Mouse (Mus musculus) c-Kit-positive CD71-positive TER-119-positive erythroid progenitor cells, embryonic 14.5 days (primary cell): ENCODE data around the gene Cdkal1.
A peak's percentile ranks its signal among the peaks of the same experiment; 100 is the strongest.

Source experiments
- DNase-seq: peaks from one replicate; pipeline ENCODE4 v3.0.0-alpha.2; 2013; ENCODE audit warnings: low spot score

Cdkal1 gene

DNA sequence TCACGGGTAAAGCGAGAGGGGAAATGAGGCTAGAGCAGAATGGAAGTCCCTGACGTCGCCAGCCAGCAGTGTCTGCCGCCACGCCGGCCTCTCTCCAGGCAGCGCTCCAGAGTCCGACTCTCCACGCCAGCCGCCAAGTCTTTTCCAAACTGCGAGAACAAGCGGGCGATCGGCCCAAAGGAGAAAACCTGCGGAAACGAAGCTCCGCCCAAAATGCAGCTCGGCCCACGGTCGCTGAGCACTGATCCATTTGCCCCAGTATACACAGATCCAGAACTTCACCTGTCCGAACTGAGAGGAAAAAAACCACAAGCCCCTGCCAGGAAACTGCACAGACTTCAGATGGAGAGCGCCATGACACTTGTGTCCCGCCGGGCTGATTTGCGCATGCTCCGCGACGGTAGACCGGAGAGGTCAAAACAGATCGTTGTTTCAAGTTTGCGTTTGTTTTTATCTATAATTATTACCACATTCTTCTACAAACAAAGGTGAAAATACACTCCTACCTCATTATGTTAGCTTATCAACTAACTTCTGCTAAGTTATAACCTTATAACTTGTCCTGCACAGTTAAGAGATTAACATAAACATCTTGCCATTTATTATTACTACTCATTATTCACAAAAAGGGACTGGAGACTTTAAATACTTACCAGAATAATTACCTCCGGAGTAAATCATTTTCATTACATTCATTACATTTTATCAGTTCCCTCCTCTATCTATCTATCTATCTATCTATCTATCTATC is at the start of gene Cdkal1:
Gene Cdkal1, minus strand, starts transcription at position 394 of the 751 bp plus-strand sequence.
- peak; percentile 82 for DNase-seq

DNA sequence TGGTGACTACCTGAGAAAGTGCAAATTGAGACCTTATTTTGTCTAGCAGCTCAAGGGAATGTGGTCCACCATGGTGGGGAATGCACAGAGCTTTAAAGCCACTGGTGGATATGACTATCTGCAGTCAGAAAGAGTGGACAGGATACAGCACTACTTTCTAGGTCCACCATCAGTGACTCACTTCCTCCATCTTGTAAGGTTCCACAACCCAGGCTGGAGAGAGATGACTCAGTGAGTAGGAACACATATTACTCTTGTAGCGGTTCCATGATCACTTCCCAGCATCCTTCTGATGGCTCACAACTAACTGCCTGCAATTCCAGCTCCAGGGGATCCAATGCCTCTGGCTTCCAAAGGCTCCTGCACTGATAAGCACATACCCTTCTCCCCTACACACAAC is 47.9 kb upstream of the Cdkal1 start:
- DNase-seq: no peak

DNA sequence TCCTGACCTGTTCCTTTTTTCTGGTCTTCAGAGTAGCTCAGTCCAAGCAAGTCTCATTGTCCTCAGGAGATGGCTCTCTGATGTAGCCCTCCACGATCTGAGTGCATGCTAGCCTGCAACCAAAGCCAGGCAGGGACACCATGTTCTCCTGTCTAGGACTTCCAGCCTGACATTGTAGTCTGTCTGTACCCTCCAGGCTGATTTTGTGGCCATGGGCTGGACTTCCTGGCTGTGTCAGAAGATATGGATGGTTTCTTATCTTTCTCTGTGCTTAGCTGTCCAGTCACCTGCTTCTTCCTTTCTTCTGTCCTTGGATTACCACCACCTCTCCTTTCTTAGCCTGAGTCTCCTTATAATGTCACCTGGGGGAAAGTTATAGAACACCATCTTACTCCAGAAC is 47.2 kb upstream of the Cdkal1 start:
- no peak for DNase-seq

DNA sequence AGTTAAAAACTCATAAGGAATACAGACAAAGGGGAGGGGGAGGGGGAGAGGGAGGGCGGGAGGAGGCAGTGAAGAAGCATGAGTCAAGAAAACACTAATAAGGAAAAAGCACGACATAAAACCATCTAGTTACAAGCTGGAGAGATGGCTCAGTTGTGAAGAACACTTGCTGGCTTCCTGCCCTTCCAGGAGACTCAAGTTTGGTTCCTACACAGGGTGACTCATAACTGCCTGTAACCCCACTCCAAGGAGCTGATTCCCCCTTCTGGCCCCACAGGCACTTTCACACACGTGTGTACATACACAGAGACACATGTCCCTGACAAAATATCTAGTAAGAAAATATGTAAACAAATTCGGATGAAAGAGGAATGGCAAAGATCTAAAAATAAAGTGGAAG is 46.2 kb upstream of the Cdkal1 start:
- no peak for DNase-seq

DNA sequence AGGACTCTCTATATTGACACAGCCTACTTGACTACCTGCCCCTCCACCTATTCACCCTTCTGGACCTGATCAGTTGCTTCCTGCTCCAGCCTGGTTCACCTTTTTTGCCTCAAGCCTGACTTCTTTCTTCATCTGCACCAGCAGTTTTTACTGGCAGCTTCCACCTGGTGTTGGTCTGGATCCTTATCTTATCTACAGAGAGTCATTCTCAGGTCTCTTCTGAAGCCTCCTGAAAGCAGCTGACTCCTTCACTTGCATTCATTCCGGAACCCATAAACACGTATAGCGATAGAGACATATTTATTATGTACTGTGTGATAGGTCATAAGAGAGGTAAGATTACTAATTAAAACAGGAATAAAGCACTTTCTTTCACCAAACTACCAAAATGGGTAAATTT is 11.3 kb upstream of the Cdkal1 start:
- no peak for DNase-seq

DNA sequence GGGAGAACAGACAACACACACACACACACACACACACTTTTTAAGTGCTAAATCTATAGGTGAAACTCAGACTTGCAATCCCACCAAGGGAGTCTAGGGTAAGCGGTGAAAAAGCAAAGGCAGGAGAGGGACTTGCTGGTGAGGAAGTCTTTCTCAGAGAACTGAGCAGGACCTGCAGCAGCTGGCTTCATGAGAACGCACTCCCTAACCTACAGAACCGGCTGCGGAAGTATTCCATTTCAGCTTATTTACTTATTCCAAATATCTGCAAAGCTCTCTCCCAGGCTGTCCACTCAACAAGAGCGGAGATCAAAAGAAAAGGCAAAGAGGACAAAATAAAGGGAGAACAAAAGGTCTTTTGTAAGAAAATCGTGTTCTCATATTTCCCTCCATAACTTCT is 8.9 kb upstream of the Cdkal1 start:
- DNase-seq: no peak

DNA sequence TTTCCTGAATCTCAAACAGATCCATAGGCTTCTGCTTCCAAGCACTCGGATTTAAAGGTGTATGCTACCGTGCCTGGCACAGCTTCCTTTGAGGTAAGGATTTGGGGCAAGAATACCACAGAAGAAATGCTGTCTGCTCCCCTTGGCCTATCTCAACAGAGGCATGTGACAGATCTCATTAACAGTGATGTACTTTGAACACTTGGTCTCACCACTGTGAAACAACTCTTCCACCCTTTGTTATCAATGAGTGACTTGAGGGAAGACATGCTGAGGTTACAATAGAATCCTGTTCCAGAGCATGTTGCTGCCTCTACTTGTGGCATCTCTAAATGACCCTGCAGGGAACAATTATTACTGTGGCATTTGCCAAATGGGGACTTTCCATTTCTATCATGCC is 4.6 kb upstream of the Cdkal1 start:
- no peak for DNase-seq

DNA sequence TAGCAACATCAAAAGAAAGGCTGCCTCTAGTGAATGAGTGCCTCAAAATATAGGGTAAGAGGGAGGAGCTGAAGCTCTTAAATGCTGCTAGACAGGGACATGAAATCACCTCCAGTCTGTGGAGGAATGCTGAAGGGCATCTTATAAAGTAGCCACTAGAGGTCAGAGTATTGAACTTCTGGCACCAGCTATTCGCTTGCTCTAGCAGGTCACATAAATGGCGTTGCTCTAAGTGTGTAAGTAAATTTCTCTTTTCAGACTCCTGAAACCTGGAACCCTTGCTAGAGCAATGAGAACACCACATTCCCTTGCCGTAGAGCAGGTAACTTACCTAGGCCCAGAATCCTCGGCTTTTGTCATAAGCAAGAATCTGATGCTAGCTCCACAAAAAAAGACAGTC is 2.0 kb upstream of the Cdkal1 start:
- DNase-seq: no peak

DNA sequence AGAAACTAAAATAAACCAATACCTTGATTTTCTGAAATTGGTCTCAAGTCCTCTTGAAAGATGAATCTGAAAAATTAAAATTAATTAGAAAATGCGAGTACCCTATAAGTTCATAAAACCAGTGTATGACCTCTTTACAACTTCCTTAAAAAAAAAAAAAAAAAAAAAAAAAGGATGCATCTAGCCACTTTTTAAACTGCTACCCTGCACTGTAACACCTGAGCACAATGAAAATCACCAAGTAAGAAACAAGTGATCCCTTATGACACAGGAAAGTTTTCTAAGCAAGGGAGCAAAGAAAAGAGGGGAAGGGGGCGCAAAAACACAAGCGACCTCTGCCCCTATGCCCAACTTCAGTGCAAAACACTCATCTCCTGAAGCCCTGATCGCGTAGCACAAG is 598 bp downstream of the Cdkal1 start:
- no peak for DNase-seq

DNA sequence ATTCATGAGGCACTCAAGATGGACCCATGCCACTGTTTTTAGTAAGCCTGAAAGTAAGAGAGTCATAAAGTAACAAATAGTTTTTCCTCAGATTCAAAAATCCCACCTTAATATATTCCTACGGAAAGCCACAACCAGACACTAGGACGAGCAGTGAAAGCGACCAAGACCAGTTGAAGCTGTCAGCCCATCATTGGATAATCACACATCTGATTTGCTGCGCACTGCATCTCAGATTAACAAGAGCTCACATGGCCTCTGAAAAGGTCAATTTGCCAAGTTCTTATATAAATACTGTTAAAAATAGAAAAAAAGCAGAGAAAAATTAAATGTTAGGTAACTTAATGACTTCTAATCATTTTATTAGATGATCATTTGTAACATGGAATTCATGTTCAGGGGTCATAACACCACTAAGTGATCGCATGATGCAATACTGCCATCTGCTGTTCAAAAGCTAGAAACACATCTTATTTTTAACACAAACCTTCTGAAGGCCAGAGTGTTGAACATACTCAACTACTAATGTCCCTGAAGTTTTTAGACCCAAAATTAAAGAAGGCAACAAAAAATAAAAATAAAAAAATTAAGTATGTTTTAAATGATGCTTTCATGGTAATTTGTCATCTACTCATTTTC is 16.9 kb downstream of the Cdkal1 start:
- DNase-seq: peak; percentile 59

DNA sequence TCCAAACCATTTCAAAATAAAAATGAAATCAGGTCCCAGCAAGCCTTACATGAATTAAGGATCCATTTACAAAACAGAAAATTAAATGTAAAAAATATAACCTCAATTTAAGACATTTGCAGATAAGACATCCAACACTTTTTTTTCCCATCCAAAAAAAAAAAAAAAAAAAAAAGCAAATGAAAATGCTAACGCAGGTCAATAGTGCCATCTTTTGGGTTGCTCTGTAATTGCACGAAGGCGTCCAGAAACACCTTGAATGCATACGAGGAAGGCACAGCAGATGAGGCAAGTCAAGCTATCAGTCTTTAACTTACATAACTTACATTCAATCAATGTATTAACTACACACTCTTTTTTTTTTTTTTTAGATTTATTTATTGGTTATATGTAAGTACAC is 20.3 kb downstream of the Cdkal1 start:
- DNase-seq: no peak

DNA sequence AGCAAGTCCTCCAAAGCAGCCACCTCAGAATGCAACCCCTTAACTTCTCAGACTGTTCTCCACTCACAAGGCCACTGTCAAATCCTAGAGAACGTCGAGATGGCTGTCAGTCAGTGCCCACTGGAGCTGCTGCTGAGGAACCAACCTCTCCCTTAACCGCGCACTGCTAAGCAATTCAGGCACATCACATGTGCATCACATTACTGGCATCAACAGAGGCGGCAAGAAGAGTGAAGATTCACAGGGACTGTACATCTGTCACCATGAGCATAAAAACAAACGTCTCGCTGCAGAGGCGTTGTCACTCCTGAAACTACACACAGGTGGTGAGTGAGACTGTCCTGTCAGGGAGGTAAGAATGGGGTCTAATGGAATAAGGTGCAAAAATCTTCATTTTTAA is 21.7 kb downstream of the Cdkal1 start:
- DNase-seq: no peak

DNA sequence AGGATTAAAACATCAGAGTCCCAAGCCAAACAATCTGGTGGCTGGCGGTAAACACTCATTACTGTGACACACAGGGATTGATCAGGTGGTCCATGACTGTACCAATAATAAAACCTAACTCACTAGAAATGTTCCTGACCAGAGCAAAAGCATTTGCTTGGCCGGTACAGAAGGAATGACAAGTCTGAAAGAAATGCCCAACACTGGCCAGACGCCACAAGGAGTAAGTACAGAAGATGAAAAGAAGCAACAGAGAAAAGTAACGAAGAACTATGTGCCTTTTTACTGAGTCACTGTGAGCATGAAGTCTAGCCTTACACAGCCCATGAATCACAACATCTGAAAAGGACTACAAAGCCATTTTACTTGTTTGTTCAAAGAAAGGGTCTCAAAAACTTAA is 24.3 kb downstream of the Cdkal1 start:
- DNase-seq: no peak

DNA sequence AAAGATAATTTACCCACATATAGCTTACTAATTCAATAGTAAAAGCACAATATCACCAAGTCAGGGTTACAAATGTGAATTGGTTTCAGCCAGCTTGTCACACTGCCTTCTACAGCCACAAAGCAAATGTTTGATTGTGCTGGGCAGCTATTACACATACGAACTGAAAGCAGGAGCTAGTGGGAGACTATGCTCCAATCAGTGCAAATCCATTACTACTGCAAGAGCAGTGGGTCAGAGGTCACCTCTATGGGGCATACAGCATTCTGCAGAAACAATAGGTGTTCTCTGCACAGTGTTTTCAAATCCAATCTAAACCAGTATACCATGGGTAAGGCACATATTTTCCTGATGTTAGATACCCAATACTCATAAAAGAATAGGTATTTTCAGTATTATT is 27.4 kb downstream of the Cdkal1 start:
- DNase-seq: no peak

DNA sequence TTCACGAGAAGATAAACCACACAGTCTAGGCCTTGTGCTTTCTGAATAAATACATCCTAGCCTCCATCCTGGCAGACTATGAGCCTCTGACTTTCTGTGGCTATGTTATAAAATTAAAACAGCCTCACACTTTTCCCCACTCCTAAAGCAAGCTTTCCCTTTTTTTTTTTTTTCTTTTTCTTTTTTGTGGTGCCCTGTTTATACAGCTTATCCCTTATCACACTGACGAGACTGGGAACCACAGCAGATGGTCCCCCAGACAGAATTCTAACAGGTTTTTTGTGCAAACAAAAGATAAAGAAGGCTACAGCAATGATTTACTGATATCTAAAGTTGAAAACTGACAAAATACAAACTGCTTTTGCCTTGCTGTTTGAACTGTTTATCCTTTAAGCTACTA is 29.0 kb downstream of the Cdkal1 start:
- no peak for DNase-seq

DNA sequence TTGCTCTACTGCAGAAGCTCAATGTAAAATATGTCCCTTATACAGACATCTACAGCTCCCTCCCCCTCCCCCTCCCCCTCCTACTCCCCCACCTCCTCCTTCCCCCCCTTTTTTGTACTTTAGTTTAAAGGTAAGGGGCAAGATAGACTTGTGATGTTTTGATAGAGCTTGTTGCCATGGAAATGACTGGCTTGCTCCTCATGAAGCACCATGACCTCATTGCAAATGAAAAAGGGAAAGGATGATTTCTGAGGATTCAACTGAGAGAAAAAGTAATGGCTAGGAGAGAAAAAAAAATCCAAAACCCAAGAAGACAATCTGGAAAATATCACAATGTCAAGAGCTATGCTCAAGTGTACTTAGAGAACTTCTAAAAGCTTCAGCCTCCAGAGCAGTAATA is 29.4 kb downstream of the Cdkal1 start:
- no peak for DNase-seq

DNA sequence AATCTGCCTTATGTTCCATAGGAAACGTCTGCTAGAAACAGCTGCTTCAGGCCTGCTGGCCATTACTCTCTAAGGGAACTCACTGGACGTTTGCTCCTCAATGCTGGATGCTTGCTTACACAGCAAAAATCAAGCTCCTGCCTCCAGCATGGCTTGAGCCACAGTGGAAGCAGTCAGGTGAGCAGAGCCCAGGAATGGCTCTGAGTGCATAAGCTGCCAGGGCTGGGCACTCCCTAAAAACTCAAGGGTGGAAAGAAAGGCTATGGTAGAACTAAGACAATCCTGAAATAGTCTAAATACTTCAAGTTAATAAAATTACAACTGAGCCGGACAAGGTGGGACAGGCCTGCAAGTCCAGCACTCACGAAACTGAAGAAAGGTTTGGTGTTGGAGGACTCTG is 30.7 kb downstream of the Cdkal1 start:
- DNase-seq: no peak

DNA sequence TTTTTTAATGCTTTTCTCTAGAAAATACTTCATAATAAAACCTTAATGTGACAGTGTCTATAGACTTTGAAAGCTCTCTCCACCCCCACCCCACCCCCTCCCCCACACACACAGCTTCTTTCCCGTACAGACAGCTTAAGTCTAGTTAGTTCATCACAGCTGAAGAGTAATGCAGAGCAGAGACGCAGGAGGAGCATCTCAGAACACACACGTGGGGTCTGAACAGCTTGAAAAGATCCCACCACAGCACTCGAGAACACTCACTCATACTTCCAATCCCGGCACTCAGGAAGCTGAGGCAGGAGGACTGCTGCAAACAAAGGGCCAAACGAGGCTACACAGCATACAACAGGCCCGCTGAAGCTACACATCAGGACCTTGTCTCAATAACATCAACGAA is 31.1 kb downstream of the Cdkal1 start:
- DNase-seq: no peak

DNA sequence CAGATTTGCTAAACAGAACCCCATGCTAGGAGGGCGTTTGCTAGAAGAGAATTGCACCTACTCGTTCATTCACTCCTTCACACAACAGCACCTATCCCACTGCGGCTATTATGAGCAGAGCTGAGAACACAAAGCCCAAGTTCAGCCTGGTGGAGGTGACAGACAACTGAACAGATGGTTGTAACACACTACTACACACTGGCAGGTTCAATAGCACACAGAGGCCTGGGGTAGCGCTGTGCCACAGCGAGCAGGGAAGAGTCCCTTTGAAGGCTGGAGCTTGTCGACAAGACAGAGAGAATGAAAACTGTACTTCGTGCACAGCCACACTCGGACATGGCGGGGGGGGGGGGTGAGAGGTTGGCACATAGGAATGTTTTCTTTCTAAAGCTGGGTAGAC is 31.6 kb downstream of the Cdkal1 start:
- DNase-seq: no peak

DNA sequence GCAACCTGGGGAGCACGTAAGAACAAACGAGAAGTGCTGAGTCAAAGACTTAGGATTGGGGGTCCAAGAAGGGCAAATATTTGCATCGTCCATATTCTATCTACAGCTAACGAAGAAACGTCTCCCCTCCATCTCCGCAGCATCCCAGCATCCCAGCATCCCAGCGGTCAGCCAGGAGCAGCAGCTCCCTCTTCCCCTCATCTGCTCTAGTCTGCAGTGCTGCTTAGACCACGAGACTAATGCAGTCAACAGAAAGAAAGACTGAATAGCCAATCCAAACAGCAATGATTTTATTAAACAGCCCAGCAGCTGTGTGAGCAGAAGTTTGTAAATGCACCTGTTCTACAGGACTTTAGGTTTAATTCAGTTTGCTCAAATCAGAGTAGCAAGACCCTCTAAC is 32.0 kb downstream of the Cdkal1 start:
- DNase-seq: no peak

DNA sequence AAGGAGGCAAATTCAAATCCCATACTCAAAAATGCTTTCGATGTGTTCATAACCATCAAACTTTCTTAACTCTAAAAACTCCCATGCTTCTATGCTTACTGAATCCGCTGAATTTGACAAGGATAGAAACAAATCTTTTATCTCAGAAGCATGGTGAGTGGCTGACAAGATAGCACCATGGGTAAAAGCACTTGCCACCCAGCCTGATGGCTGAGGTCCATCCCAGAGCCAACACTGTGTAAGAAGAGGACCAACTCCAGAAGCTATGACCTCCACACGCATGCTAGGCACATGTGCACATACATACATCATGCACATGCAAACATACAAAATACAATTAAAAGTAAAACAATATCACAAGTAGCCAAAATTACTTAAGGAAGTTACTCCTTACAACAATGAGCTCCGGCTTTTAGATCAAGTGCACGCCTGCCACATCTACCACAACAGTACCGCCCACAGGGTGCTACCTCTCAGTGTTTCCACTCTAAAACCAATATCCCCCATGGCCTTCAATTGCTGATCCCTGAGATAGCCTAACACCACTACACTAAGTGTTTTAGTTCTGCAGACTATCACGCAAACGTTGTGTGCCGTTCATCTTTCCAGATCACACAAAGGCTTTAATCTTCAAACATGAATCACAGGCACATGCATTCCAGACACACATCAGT is 35.4 kb downstream of the Cdkal1 start:
- no peak for DNase-seq

DNA sequence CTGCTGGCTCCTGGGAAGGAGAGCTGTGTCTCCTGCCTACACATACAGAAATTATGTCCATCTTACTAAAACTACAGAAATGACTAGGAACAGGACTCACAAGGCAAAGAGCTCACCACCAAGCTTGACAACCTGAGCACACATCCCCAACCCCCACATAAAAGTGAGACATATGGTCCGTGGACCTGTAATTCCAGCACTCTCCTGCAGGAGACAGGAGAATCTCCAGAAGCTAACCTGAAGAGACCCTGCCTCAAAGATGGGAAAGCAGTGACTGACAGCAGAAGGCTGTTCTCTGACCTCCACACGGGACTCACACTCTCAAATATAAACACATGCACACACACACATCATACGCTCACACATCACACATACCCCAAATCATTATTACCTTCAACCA is 36.3 kb downstream of the Cdkal1 start:
- no peak for DNase-seq

DNA sequence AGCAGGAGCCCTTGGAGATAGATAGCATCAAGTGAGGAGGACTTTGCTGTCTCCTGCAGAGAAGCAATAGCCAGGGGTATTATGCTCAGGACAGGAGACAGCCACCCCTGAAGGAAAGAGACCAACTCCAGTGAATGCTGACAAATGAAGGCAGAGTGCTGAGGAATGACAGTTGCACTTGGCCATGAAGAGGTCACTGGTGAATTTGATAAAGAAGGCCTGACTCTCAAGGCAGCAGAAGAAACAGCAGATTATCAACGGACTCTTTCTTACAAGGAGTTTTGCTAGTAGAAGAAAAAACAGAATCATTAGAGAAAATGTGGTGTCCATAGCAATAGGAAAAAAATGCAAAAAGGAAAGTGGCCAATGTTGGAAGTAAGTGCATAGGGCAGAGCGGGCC is 37.2 kb downstream of the Cdkal1 start:
- DNase-seq: no peak

DNA sequence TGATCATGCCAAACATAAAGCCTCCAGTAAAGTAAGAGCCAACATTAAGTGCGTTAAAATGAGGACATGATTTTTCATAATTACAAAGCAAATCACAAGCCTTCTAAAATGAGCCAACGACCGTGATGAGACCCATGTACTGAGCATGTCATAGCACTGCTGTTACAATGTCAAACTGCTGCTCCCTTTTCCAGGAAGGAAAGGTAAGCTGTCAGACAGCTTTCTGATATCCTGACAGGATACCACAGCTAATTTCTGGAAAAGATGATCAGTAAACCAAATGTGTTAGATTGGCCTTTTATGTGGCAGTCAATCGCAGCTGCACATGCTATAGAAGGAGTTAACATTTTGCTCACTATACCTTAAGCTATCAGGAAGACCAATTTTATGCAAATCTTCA is 44.7 kb downstream of the Cdkal1 start:
- no peak for DNase-seq
